Mouse (Mus musculus) CH12.LX (cell line): ENCODE results near the gene Pmepa1. TPM values are rescaled to one million over a fixed set of nuclear protein-coding genes. Genes with fewer than 3 reads are reported as not detected.

Source experiments
- DNase-seq: peaks from one replicate; pipeline ENCODE4 v3.0.0-alpha.2; 2013; ENCODE audit errors: extremely low read depth
- H3K27ac ChIP-seq: 2 replicates; pipeline ENCODE4 v1.5.1; 2012; ENCODE audit warnings: low read depth, mild to moderate bottlenecking, control low read depth, moderate library complexity; ENCODE audit not compliant: insufficient read depth
- H3K27me3 ChIP-seq: replicated peaks from 2 replicates; pipeline ENCODE3; 2012; ENCODE audit warnings: inconsistent platforms
- H3K36me3 ChIP-seq, 2 experiments: replicated peaks in 1 of 2; 2 replicates each; pipeline versions ENCODE3 to v1.6.1; 2012; ENCODE audit warnings: inconsistent platforms in 1 of 2, low read length in 1 of 2, mild to moderate bottlenecking in 1 of 2, mixed read lengths in 1 of 2, moderate library complexity in 1 of 2; ENCODE audit not compliant: control insufficient read depth in 1 of 2, insufficient read depth in 1 of 2
- H3K4me1 ChIP-seq, 2 experiments: 2 replicates each; pipeline ENCODE4 v1.6.1; 2012; ENCODE audit warnings: inconsistent platforms in 1 of 2, moderate library complexity in 1 of 2; ENCODE audit not compliant: insufficient read depth in 2 of 2, control insufficient read depth in 1 of 2
- H3K4me2 ChIP-seq: 2 replicates; pipeline ENCODE4 v1.6.1; 2012; ENCODE audit warnings: low read depth, mild to moderate bottlenecking, control low read depth; ENCODE audit not compliant: poor library complexity, insufficient read depth, severe bottlenecking
- H3K4me3 ChIP-seq, 3 experiments: fragments of 150-350 bp in 1 of 3; sonication (generic) in 1 of 3; replicated peaks in 1 of 3; 2 replicates each; pipeline versions ENCODE3 to v1.5.1; 2011 to 2012; ENCODE audit warnings: low read depth in 2 of 3, low read length in 2 of 3, mild to moderate bottlenecking in 2 of 3, moderate library complexity in 2 of 3, control low read depth in 1 of 3, improper control_type of control experiment in 1 of 3, inconsistent platforms in 1 of 3, mixed read lengths in 1 of 3; ENCODE audit not compliant: poor library complexity in 1 of 3
- H3K79me2 ChIP-seq: replicated peaks from 2 replicates; pipeline ENCODE4 v1.6.1; 2012; ENCODE audit warnings: mild to moderate bottlenecking, moderate library complexity; ENCODE audit not compliant: control insufficient read depth, poor library complexity, insufficient read depth, severe bottlenecking; ENCODE audit errors: extremely low read depth
- H3K9ac ChIP-seq: 2 replicates; pipeline ENCODE4 v1.6.1; 2012; ENCODE audit warnings: low read depth, mild to moderate bottlenecking, control low read depth, moderate library complexity; ENCODE audit not compliant: insufficient read depth
- H3K9me3 ChIP-seq: replicated peaks from 2 replicates; pipeline ENCODE3; 2012; ENCODE audit warnings: low read length, inconsistent platforms, mixed read lengths
- BHLHE40 ChIP-seq: IDR thresholded peaks from 2 replicates; pipeline ENCODE4 v1.6.1; 2011; ENCODE audit warnings: mild to moderate bottlenecking, low read depth, low read length, improper control_type of control experiment
- E2F4 ChIP-seq: IDR thresholded peaks from 2 replicates; pipeline ENCODE4 v1.6.1; 2011; ENCODE audit warnings: low read depth, low read length, improper control_type of control experiment; ENCODE audit not compliant: insufficient replicate concordance
- ELF1 ChIP-seq: IDR thresholded peaks from 2 replicates; pipeline ENCODE4 v1.6.1; 2014; ENCODE audit warnings: low read depth, mild to moderate bottlenecking, inconsistent platforms, low read length, improper control_type of control experiment
- EP300 ChIP-seq: IDR thresholded peaks from 2 replicates; pipeline ENCODE4 v1.6.1; 2011; ENCODE audit warnings: low read length, improper control_type of control experiment
- ETS1 ChIP-seq: conservative IDR thresholded peaks from 2 replicates; pipeline ENCODE4 v1.6.1; 2012; ENCODE audit warnings: low read depth, mild to moderate bottlenecking, inconsistent platforms, low read length, improper control_type of control experiment, moderate library complexity
- GABPA ChIP-seq: IDR thresholded peaks from 2 replicates; pipeline ENCODE4 v1.6.1; 2012; ENCODE audit warnings: low read depth, low read length, improper control_type of control experiment, inconsistent platforms; ENCODE audit not compliant: insufficient replicate concordance
- HCFC1 ChIP-seq: IDR thresholded peaks from 2 replicates; pipeline ENCODE4 v1.6.1; 2012; ENCODE audit warnings: low read depth, mild to moderate bottlenecking, inconsistent platforms, low read length, improper control_type of control experiment
- IRF4 ChIP-seq: IDR thresholded peaks from 2 replicates; pipeline ENCODE4 v1.6.1; 2014; ENCODE audit warnings: low read depth, mild to moderate bottlenecking, inconsistent platforms, low read length, improper control_type of control experiment
- KAT2A ChIP-seq: IDR thresholded peaks from 2 replicates; pipeline ENCODE4 v1.6.1; 2012; ENCODE audit warnings: low read length, improper control_type of control experiment, inconsistent platforms; ENCODE audit not compliant: insufficient replicate concordance
- MAFK ChIP-seq: IDR thresholded peaks from 2 replicates; pipeline ENCODE4 v1.6.1; 2011; ENCODE audit warnings: low read length, improper control_type of control experiment; ENCODE audit not compliant: insufficient replicate concordance
- MEF2A ChIP-seq: IDR thresholded peaks from 2 replicates; pipeline ENCODE4 v1.6.1; 2014; ENCODE audit warnings: low read depth, mild to moderate bottlenecking, inconsistent platforms, low read length, improper control_type of control experiment, borderline replicate concordance
- MXI1 ChIP-seq: IDR thresholded peaks from 2 replicates; pipeline ENCODE4 v1.6.1; 2011; ENCODE audit warnings: mild to moderate bottlenecking, low read depth, low read length, improper control_type of control experiment
- PAX5 ChIP-seq: IDR thresholded peaks from 2 replicates; pipeline ENCODE4 v1.6.1; 2012; ENCODE audit warnings: low read length, inconsistent platforms, mixed read lengths
- RCOR1 ChIP-seq: conservative IDR thresholded peaks from 2 replicates; pipeline ENCODE4 v1.6.1; 2012; ENCODE audit warnings: low read depth, mild to moderate bottlenecking, inconsistent platforms, low read length, improper control_type of control experiment
- TCF12 ChIP-seq: IDR thresholded peaks from 2 replicates; pipeline ENCODE4 v1.6.1; 2014; ENCODE audit warnings: low read depth, mild to moderate bottlenecking, inconsistent platforms, low read length, improper control_type of control experiment
- UBTF ChIP-seq: IDR thresholded peaks from 2 replicates; pipeline ENCODE4 v1.6.1; 2012; ENCODE audit warnings: low read depth, mild to moderate bottlenecking, inconsistent platforms, low read length, improper control_type of control experiment, moderate library complexity
- ZKSCAN1 ChIP-seq: IDR thresholded peaks from 2 replicates; pipeline ENCODE4 v1.6.1; 2012; ENCODE audit warnings: low read depth, inconsistent platforms, low read length, improper control_type of control experiment, borderline replicate concordance
- dilution Hi-C: fragments of 300-500 bp; cut with MboI; formaldehyde crosslinking; loops from 2 replicates; pipeline ENCODE4 v1.14.3; 2020; ENCODE audit warnings: low sequenced_read_pairs; ENCODE audit not compliant: extremely low pct_unique_long_range_greater_than_20kb, extremely low pct_ligation_motif_present
- in situ Hi-C: fragments of 300-500 bp; cut with MboI; formaldehyde crosslinking; loops from 3 replicates; pipeline ENCODE4 v1.14.3; 2019; ENCODE audit warnings: low sequenced_read_pairs, low pct_ligation_motif_present, low pct_unique_long_range_greater_than_20kb, mixed read lengths
- polyA plus RNA-seq: library from polyadenylated mRNA; unstranded; fragments of >175 nt; gene quantifications from 2 replicates; pipeline ENCODE4 v1.2.1, GENCODE M21; 2012; ENCODE audit warnings: low read depth; ENCODE audit not compliant: insufficient read length
- total RNA-seq, 2 experiments: library from RNA; depleted of rRNA; stranded (reverse); fragments of 300-350 nt in 1 of 2; fragments of >200 nt in 1 of 2; gene quantifications; 2 replicates each; pipeline ENCODE4 v1.2.3; 2012 to 2014

The Pmepa1 gene
- total and polyA plus RNA-seq, 3 experiments: 1.6 to 11.8 (median 9.9) TPM

DNA sequence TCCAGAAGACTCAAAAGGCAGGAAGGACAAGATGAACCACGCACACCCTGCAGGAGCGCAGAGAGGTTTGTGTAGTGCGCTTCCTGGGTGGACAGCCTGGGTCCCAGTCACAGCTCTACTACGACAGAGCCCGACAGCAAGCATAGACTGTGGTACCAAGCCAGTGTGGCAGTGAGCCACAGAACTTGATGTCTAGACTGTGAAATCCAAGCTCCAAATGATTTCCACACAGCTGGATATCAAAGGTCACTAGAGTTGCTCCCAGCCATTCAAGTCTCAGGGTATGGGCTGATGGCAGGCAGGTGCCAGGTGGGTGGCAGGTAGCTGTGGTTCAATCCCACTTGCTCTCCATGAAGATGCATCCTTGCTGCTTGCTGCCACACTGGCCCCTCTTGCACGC lies 45.4 kb upstream of the Pmepa1 start:
- H3K4me3 ChIP-seq: no peak overlapping the region
- no peak for DNase-seq
- TF ChIP-seq MEF2A (no peak), ZKSCAN1 (no peak), EP300 (no peak), E2F4 (no peak)
- TF ChIP-seq, all 38 proteins: peak for 0
- Histone ChIP-seq H3K4me2 (no peak overlapping the region), H3K9ac (no peak overlapping the region), H3K27me3 (no peaks in the 10 kb centered on the region), H3K79me2 (no peaks in the 10 kb centered on the region), H3K9me3 (peaks cover 4% of the 10 kb centered on the region), H3K27ac (no peak overlapping the region), H3K4me1 (no peaks in the 10 kb centered on the region; a peak in 1 of 4 replicates), H3K36me3 (no peaks in the 10 kb centered on the region)
- dilution Hi-C loops (no loop called here), in situ Hi-C loops (no loop called here)

GRCm38 (mm10) chr2:173321194-173321593 lies 44.9 kb upstream of the Pmepa1 start:
- Histone ChIP-seq H3K79me2 (no peaks in the 10 kb centered on the region), H3K9ac (no peak overlapping the region), H3K27me3 (no peaks in the 10 kb centered on the region), H3K4me1 (no peaks in the 10 kb centered on the region), H3K4me3 (no peak overlapping the region), H3K9me3 (peaks cover 4% of the 10 kb centered on the region), H3K4me2 (no peak overlapping the region), H3K36me3 (no peaks in the 10 kb centered on the region), H3K27ac (no peak overlapping the region)
- in situ Hi-C loops (no loop called here), dilution Hi-C loops (no loop called here)
- no peak for DNase-seq
- no peak for TF ChIP-seq ELF1
- no peak for TF ChIP-seq EP300
- no peak for TF ChIP-seq RCOR1
- TF ChIP-seq MXI1: no peak
- TF ChIP-seq KAT2A: no peak
- TF ChIP-seq IRF4: no peak
- no peak for TF ChIP-seq ZKSCAN1
- TF ChIP-seq HCFC1: no peak
- no peak for TF ChIP-seq MAFK
- no peak for TF ChIP-seq UBTF
- TF ChIP-seq MEF2A: no peak
- no peak for TF ChIP-seq GABPA
- TF ChIP-seq BHLHE40: no peak
- TF ChIP-seq TCF12: no peak
- no peak for TF ChIP-seq PAX5
- TF ChIP-seq ETS1: no peak
